Mouse (Mus musculus) forebrain, postnatal 0 days (tissue): Measurements from ENCODE around the gene Myo5a. TPM values are rescaled to one million over a fixed set of nuclear protein-coding genes. Genes with fewer than 3 reads are reported as not detected.
A peak's percentile ranks its signal among the peaks of the same experiment; 100 is the strongest.

Experiments
- ATAC-seq: fragments of 200-750 bp; cut with Nextera tagmentation; 2 replicates; pipeline ENCODE4 v1.8.0; 2017; ENCODE audit warnings: mild to moderate bottlenecking, moderate library complexity
- DNase-seq: peaks from one replicate; pipeline ENCODE4 v3.0.0-alpha.2; 2015
- H3K27ac ChIP-seq: fragments of 300-500 bp; sonication (generic); 2 replicates; pipeline ENCODE4 v1.5.1; 2014; ENCODE audit warnings: low read depth, mild to moderate bottlenecking, antibody characterized with exemption, low read length, moderate library complexity, mixed read lengths
- H3K27me3 ChIP-seq: fragments of 300-500 bp; sonication (generic); 2 replicates; pipeline ENCODE4 v1.6.1; 2014; ENCODE audit warnings: mild to moderate bottlenecking, low read length, mixed read lengths; ENCODE audit not compliant: insufficient read depth
- H3K36me3 ChIP-seq: fragments of 300-500 bp; sonication (generic); 2 replicates; pipeline ENCODE4 v1.6.1; 2014; ENCODE audit warnings: mild to moderate bottlenecking, moderate library complexity; ENCODE audit not compliant: insufficient read depth
- H3K4me1 ChIP-seq: fragments of 300-500 bp; sonication (generic); 2 replicates; pipeline ENCODE4 v1.6.1; 2014; ENCODE audit warnings: antibody characterized with exemption; ENCODE audit not compliant: insufficient read depth
- H3K4me2 ChIP-seq: fragments of 300-500 bp; sonication (generic); 2 replicates; pipeline ENCODE4 v1.6.1; 2014; ENCODE audit warnings: low read depth, mild to moderate bottlenecking, moderate library complexity
- H3K4me3 ChIP-seq: fragments of 300-500 bp; sonication (generic); 2 replicates; pipeline ENCODE4 v1.5.1; 2014; ENCODE audit warnings: low read depth, low read length, mixed read lengths
- H3K9ac ChIP-seq: fragments of 300-500 bp; sonication (generic); 2 replicates; pipeline ENCODE4 v1.6.1; 2014; ENCODE audit warnings: mild to moderate bottlenecking
- H3K9me3 ChIP-seq: fragments of 300-500 bp; sonication (generic); 2 replicates; pipeline ENCODE4 v1.6.1; 2016; ENCODE audit warnings: low read length
- CTCF ChIP-seq: sonication (generic); IDR thresholded peaks from 2 replicates; pipeline ENCODE4 v1.5.1; 2016; ENCODE audit warnings: antibody characterized with exemption, control low read depth, low read depth
- WGBS: fragments of 180-500 bp; shearing (Covaris S2); extraction: QIAGEN DNeasy Blood & Tissue Kit; methylation state at CpG from one replicate; pipeline ENCODE4 v1.1.7; 2014; 5-methylcytosine and 5-hydroxymethylcytosine counted together
- polyA plus RNA-seq: library from polyadenylated mRNA; unstranded; fragments of >200 nt; fragmentation: Nextera tagmentation; extraction: Ambion mirVana; gene quantifications from 2 replicates; pipeline ENCODE4 v1.2.1, GENCODE M21; 2015
- total RNA-seq: library from RNA; depleted of rRNA; stranded (reverse); fragments of >200 nt; gene quantifications from 2 replicates; pipeline ENCODE4 v1.2.3, GENCODE M21; 2014

Myo5a gene
- total and polyA plus RNA-seq, 2 experiments from 2014 or later: 34.9 to 146 TPM

DNA sequence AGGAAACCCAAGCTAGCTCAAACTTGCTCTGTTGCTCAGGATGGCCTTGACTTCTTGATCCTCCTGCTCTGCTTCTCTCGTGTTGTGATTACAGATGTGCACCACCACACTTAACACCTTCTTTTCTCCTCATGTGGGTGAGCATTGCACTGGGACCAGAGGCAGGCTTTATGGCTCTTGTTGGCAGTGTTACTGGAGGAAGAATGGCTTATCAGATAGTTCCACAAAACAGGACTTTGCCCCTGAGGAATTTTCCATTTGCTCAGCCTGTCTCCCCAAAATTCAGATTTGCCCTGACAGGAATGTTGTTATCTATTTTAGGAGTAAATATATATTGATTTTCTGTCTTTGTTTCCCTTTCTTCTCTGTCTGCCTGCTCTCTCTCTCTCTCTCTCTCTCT lies 36.1 kb upstream of the Myo5a start:
- no peak for DNase-seq
- WGBS: 48% methylated on average over 1 of the region's 1 CpGs

DNA sequence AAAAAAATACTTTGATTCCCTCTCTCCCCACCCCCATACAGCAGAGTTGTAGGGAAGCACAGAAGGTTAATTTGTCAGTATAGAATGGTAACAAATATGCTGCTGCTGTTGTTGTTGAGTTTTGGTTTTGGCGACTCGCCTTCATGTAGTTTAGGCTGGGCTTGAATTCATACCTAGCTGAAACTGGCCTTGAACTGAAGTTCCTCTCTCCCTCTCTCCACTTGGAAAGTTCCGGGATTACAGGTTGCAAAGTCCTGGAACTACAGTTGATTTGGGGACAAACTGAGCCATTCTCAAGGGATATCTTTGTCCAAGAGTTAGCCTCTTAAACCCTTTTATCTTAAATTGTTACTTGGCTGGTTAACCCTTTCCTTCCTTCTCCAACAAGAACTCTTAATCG lies 34.9 kb upstream of the Myo5a start:
- Histone ChIP-seq H3K4me1 (peaks cover 7% of the 10 kb centered on the region), H3K27me3 (no peaks in the 10 kb centered on the region), H3K4me3 (no peak overlapping the region), H3K9ac (no peak overlapping the region), H3K4me2 (no peak overlapping the region), H3K36me3 (peaks cover 6% of the 10 kb centered on the region; the same call in 1 of the 2 replicates), H3K9me3 (no peaks in the 10 kb centered on the region), H3K27ac (no peak overlapping the region)
- DNase-seq: no peak
- ATAC-seq: no peak
- TF ChIP-seq CTCF: no peak
- WGBS: 77% methylated on average over 4 of the region's 4 CpGs

More for the DNA sequence above, 36.1 kb upstream of the Myo5a start:
- Histone ChIP-seq H3K4me1 (peaks cover 7% of the 10 kb centered on the region), H3K4me2 (no peak overlapping the region), H3K9me3 (no peaks in the 10 kb centered on the region), H3K36me3 (peaks cover 6% of the 10 kb centered on the region; the same call in 1 of the 2 replicates), H3K4me3 (no peak overlapping the region), H3K27ac (no peak overlapping the region), H3K9ac (no peak overlapping the region), H3K27me3 (no peaks in the 10 kb centered on the region)
- TF ChIP-seq CTCF: no peak
- no peak for ATAC-seq

DNA sequence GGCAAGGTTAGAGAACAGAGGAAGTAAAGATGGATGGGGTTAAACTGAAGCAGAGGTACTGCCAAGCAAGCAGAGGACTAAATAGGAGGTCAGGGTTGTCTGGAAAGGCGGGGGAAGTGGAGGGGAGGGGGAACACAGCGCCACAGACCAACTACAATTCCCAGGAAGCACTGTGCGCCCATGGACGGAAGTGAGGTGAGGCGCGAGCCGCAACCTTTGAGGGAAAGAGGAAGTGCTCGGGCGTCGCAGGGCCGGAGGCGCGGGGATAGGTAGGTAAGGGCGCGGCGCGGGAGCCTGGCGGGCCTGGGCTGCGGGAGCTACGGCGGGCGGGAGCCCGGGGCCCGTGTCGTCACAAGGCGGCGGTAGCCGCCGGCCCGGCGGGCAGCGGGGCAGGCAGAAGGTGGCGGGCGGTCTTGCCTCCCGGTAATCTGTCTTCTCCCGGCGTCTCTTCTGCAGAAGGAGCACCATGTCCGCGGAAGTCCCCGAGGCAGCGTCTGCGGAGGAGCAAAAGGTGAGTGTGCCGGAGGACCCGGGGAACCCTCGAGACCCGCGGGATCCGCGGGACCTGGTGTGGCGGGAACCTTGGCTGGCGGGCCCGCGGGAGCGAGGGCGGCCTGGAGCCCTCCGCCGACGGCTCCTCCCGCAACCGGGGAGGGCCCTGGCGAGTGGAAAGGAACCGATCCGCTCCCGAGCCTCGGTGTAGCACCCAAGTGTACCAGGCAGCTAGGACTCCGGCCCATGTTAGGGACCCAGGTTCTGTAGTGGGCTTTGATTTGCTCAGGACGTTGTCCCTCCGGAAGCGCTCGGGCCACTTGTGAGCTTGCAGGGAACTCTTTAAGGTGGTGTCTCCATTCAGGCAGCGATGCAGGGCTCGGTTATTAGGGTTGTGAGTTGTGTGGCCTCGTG lies 33.1 kb upstream of the Myo5a start, which contains the start of gene Arpp19:
TSS of gene Arpp19 (plus strand) at position 164 of the 906 bp plus-strand sequence.
- peak; percentile 86 for DNase-seq
- 2% methylated on average over 71 of the region's 73 CpGs for WGBS
- Histone ChIP-seq H3K36me3 (no peaks in the 10 kb centered on the region), H3K27me3 (no peaks in the 10 kb centered on the region), H3K9ac (peak within 1 kb of the TSS; percentile 90), H3K4me3 (peak within 1 kb of the TSS; percentile 85), H3K9me3 (no peaks in the 10 kb centered on the region), H3K27ac (peak within 1 kb of the TSS; percentile 80), H3K4me1 (peaks cover 7% of the 10 kb centered on the region), H3K4me2 (peak within 1 kb of the TSS; percentile 65)
- peak; percentile 27; the same call in 1 of the 2 replicates for TF ChIP-seq CTCF
- peak; percentile 99 for ATAC-seq

DNA sequence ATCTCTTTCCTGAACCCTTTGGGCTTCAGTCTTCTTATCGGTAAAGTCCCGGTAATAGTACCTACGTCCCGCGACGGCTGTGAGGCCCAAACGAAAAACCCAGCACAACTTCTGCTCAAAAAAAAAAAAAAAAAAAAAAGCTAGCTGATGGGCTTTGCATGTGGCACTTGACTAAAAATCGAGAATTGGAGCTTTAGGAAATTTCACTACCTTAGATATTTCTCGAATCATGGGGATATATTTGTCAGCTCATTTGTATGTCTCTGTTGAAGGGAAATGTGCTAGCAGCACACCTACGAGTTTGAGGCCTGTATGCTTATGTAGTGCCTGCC lies 32.5 kb upstream of the Myo5a start:
- H3K9ac ChIP-seq: peak overlapping the region; percentile 90
- DNase-seq: no peak
- peak overlapping the region; percentile 80; the same call in 1 of the 2 replicates for H3K27ac ChIP-seq
- H3K4me1 ChIP-seq: peaks cover 7% of the 10 kb centered on the region
- H3K36me3 ChIP-seq: no peaks in the 10 kb centered on the region; the same call in 1 of the 2 replicates
- H3K27me3 ChIP-seq: no peaks in the 10 kb centered on the region
- no peak for ATAC-seq
- WGBS: 1% methylated on average over 10 of the region's 10 CpGs
- H3K4me2 ChIP-seq: peak overlapping the region; percentile 65
- H3K9me3 ChIP-seq: no peaks in the 10 kb centered on the region
- TF ChIP-seq CTCF: no peak
- peak overlapping the region; percentile 85 for H3K4me3 ChIP-seq

DNA sequence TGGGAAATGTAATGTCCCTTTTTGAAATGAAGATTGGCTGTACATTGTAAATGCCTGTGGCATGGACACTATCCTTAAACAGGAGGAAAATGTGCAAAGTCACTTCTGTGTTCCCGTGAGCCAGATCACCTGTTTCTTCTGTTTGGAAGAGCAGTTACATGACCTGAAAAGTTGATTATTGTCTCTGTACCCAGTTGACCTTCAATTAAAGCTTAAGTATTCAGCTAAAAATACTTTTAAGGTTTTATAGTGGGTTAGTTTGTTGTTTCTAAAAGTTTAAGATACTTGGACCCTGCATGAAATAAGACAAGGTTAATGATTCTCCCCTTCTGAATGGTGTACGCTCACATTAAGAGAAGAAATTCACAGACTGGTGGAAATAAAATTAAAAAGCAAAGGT lies 30.2 kb upstream of the Myo5a start:
- ATAC-seq: no peak
- Histone ChIP-seq H3K4me2 (no peak overlapping the region), H3K36me3 (peaks cover 2% of the 10 kb centered on the region), H3K9me3 (no peaks in the 10 kb centered on the region), H3K9ac (no peak overlapping the region), H3K4me1 (peaks cover 7% of the 10 kb centered on the region), H3K27me3 (no peaks in the 10 kb centered on the region), H3K4me3 (no peak overlapping the region), H3K27ac (no peak overlapping the region)
- WGBS: 92% methylated on average over 2 of the region's 2 CpGs
- TF ChIP-seq CTCF: no peak
- no peak for DNase-seq

DNA sequence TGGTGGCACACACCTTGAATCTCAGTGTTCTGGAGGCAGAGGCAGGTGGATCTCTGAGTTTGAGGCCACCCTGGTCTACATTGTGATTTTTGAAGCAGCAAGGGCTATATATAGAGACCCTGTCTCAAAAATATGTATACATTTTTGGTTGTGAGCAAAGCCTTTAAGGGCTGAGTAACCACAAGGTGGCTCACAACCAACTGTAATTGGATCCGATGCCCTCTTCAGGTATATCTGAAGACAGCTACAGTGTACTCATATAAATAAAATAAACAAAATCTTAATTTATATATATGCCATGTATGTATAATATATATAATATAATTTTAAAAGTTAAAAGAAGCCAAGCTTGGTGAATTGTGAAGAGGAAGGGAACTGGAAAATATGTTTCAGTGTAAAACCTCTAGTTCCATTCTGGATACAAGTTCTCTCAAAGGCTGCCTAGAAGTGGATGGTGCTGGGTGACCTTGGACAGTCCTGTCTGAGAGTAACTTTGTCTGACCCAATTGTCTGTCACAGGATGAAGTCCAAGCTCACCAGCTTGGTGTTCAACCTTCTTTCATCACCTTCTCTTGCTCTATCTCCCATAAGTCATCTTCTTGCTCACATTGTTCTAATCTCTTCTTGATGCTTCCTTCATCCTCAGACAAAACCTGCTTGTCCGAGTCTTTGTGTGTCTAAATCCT lies 28.8 kb upstream of the Myo5a start:
- DNase-seq: no peak
- H3K4me2 ChIP-seq: no peak overlapping the region
- no peak for ATAC-seq
- H3K27me3 ChIP-seq: no peaks in the 10 kb centered on the region
- H3K9ac ChIP-seq: no peak overlapping the region
- H3K36me3 ChIP-seq: peaks cover 10% of the 10 kb centered on the region
- H3K4me3 ChIP-seq: no peak overlapping the region
- H3K4me1 ChIP-seq: peaks cover 7% of the 10 kb centered on the region
- 87% methylated on average over 2 of the region's 2 CpGs for WGBS
- no peaks in the 10 kb centered on the region for H3K9me3 ChIP-seq
- peak; percentile 31; the same call in 1 of the 2 replicates for TF ChIP-seq CTCF
- H3K27ac ChIP-seq: no peak overlapping the region

DNA sequence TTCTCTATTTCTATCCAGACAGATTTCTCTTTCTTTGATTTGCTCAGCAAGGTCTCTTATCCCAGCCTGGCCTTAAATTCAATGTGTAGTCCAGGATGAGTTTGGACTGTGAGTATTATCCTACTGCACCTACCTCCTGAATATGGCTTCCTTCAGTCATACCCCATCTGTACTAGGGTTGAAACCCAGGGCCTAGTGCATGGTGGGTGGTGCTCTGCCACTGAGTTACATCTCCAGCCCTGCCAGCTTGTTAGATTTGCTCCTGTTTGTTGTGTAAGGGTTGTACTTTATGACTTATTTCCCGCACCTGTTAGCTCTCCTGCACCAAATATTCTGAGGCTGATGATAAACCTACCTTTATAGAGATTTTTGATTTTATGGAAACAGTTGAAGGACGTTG lies 27.6 kb upstream of the Myo5a start:
- Histone ChIP-seq H3K4me2 (no peak overlapping the region), H3K36me3 (peaks cover 10% of the 10 kb centered on the region), H3K9me3 (no peaks in the 10 kb centered on the region), H3K9ac (no peak overlapping the region), H3K4me3 (no peak overlapping the region), H3K27ac (no peak overlapping the region), H3K4me1 (peaks cover 4% of the 10 kb centered on the region), H3K27me3 (no peaks in the 10 kb centered on the region)
- DNase-seq: no peak
- 95% methylated on average over 2 of the region's 2 CpGs for WGBS
- ATAC-seq: no peak
- TF ChIP-seq CTCF: no peak
